Mouse (Mus musculus) midbrain, postnatal 0 days (tissue): ENCODE results near the gene Dlx1. TPM values are rescaled to one million over a fixed set of nuclear protein-coding genes. Genes with fewer than 3 reads are reported as not detected.
A peak's percentile ranks its signal among the peaks of the same experiment; 100 is the strongest.

Experiments
- ATAC-seq: fragments of 200-750 bp; cut with Nextera tagmentation; 2 replicates; pipeline ENCODE4 v1.8.0; 2017; ENCODE audit warnings: moderate number of reproducible peaks, mild to moderate bottlenecking, moderate TSS enrichment, moderate library complexity; ENCODE audit not compliant: low FRiP score
- DNase-seq: peaks from one replicate; pipeline ENCODE4 v3.0.0-alpha.2; 2015; ENCODE audit warnings: low spot score
- H3K27ac ChIP-seq: fragments of 300-500 bp; sonication (generic); 2 replicates; pipeline ENCODE4 v1.5.1; 2014; ENCODE audit warnings: low read depth, mild to moderate bottlenecking, low read length, mixed read lengths
- H3K27me3 ChIP-seq: fragments of 300-500 bp; sonication (generic); 2 replicates; pipeline ENCODE4 v1.6.1; 2014; ENCODE audit warnings: low read length, control low read depth, mixed read lengths; ENCODE audit not compliant: insufficient read depth
- H3K36me3 ChIP-seq: fragments of 300-500 bp; sonication (generic); 2 replicates; pipeline ENCODE4 v1.6.1; 2014; ENCODE audit warnings: low read length, control low read depth, mixed read lengths; ENCODE audit not compliant: insufficient read depth
- H3K4me1 ChIP-seq: fragments of 300-500 bp; sonication (generic); 2 replicates; pipeline ENCODE4 v1.6.1; 2014; ENCODE audit warnings: mild to moderate bottlenecking, control low read depth, antibody characterized with exemption, low read length, mixed read lengths; ENCODE audit not compliant: insufficient read depth
- H3K4me2 ChIP-seq: fragments of 300-500 bp; sonication (generic); 2 replicates; pipeline ENCODE4 v1.6.1; 2014; ENCODE audit warnings: low read depth, mild to moderate bottlenecking, low read length, mixed read lengths; ENCODE audit not compliant: poor library complexity, severe bottlenecking
- H3K4me3 ChIP-seq: fragments of 300-500 bp; sonication (generic); 2 replicates; pipeline ENCODE4 v1.5.1; 2014; ENCODE audit warnings: low read depth, mild to moderate bottlenecking, low read length, moderate library complexity
- H3K9ac ChIP-seq: fragments of 300-500 bp; sonication (generic); replicated peaks from 2 replicates; pipeline ENCODE4 v1.6.1; 2014; ENCODE audit warnings: mild to moderate bottlenecking, low read length, moderate library complexity, mixed read lengths; ENCODE audit not compliant: poor library complexity, severe bottlenecking
- H3K9me3 ChIP-seq: fragments of 300-500 bp; sonication (generic); 2 replicates; pipeline ENCODE4 v1.6.1; 2016; ENCODE audit warnings: low read length, control low read depth
- CTCF ChIP-seq: IDR thresholded peaks from 2 replicates; pipeline ENCODE4 v1.5.1; 2016; ENCODE audit warnings: antibody characterized with exemption, mild to moderate bottlenecking
- WGBS: fragments of 180-500 bp; shearing (Covaris S2); extraction: QIAGEN DNeasy Blood & Tissue Kit; methylation state at CpG from one replicate; pipeline ENCODE4 v1.1.7; 2014; 5-methylcytosine and 5-hydroxymethylcytosine counted together
- polyA plus RNA-seq: library from polyadenylated mRNA; unstranded; fragments of >200 nt; fragmentation: Nextera tagmentation; extraction: Ambion mirVana; gene quantifications from 2 replicates; pipeline ENCODE4 v1.2.1, GENCODE M21; 2015
- total RNA-seq: library from RNA; depleted of rRNA; stranded (reverse); fragments of >200 nt; gene quantifications from 2 replicates; pipeline ENCODE4 v1.2.3, GENCODE M21; 2014

Dlx1 gene
- total and polyA plus RNA-seq, 2 experiments from 2014 or later = 2.8 to 25.5 TPM

- peaks cover 68% of the 10 kb centered on the region for H3K27me3 ChIP-seq
- no peaks in the 10 kb centered on the region for H3K9me3 ChIP-seq
- ATAC-seq = no peak
- 3% methylated on average over 20 of the region's 20 CpGs for WGBS
- H3K27ac ChIP-seq = no peak overlapping the region
- peaks cover 7% of the 10 kb centered on the region; the same call in 1 of the 2 replicates for H3K4me1 ChIP-seq
- no peak overlapping the region for H3K9ac ChIP-seq
- no peaks in the 10 kb centered on the region for H3K36me3 ChIP-seq
- no peak overlapping the region for H3K4me3 ChIP-seq
- no peak overlapping the region for H3K4me2 ChIP-seq
- no peak for DNase-seq
- TF ChIP-seq CTCF = no peak
Measured at GRCm38 (mm10) chr2:71543948-71544347, 16.0 kb downstream of the Dlx1 start.

- WGBS = 1% methylated on average over 59 of the region's 61 CpGs
- Histone ChIP-seq H3K27ac (no peak overlapping the region), H3K4me3 (0 out of 2 replicates have a peak overlapping the region, but pooled peaks have one; percentile 1), H3K9ac (no peak overlapping the region), H3K9me3 (no peaks in the 10 kb centered on the region), H3K27me3 (peaks cover 68% of the 10 kb centered on the region), H3K36me3 (no peaks in the 10 kb centered on the region), H3K4me1 (peaks cover 7% of the 10 kb centered on the region; the same call in 1 of the 2 replicates), H3K4me2 (no peak overlapping the region)
- ATAC-seq (no peak), DNase-seq (no peak)
- no peak for TF ChIP-seq CTCF
Measured at GRCm38 (mm10) chr2:71544391-71545285, 16.7 kb downstream of the Dlx1 start.

DNA sequence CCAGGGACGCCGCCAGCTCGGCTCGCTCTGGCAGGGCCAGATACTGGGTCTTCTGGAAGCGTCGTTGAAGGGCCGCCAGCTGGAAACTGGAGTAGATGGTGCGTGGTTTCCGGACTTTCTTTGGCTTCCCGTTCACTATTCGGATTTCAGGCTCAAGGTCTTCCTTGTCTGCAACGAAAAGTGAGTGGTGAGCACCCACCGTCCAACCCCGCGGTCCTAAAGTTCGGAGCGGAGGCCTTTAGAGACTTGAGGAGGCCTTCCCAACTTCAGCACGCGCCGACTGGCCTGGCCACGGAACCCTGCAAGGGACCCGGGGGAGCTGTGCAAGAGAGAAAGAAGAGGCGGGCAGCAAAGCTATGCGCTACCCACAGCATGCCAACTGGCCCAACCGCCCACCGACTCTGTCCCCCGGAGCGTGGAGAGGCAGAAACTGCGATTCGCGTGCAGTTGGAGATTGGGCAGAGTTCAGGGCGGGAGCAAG is 17.5 kb downstream of the Dlx1 start:
- DNase-seq (no peak), ATAC-seq (no peak)
- H3K9me3 ChIP-seq = no peaks in the 10 kb centered on the region
- no peak overlapping the region for H3K27ac ChIP-seq
- H3K4me1 ChIP-seq = peaks cover 7% of the 10 kb centered on the region; the same call in 1 of the 2 replicates
- H3K36me3 ChIP-seq = no peaks in the 10 kb centered on the region
- no peak for TF ChIP-seq CTCF
- peak overlapping the region; percentile 30; the same call in 1 of the 2 replicates for H3K4me3 ChIP-seq
- no peak overlapping the region for H3K9ac ChIP-seq
- peaks cover 71% of the 10 kb centered on the region for H3K27me3 ChIP-seq
- under 1% methylated on average over 30 of the region's 32 CpGs for WGBS
- H3K4me2 ChIP-seq = peak overlapping the region; percentile 60

- Histone ChIP-seq H3K4me1 (peaks cover 7% of the 10 kb centered on the region; the same call in 1 of the 2 replicates), H3K36me3 (no peaks in the 10 kb centered on the region), H3K27ac (no peak overlapping the region), H3K9me3 (no peaks in the 10 kb centered on the region), H3K9ac (no peak overlapping the region), H3K27me3 (peaks cover 75% of the 10 kb centered on the region), H3K4me3 (peak overlapping the region; percentile 30), H3K4me2 (peak overlapping the region; percentile 60)
- DNase-seq = no peak
- under 1% methylated on average over 50 of the region's 59 CpGs for WGBS
- TF ChIP-seq CTCF = no peak
- 0 out of 2 replicates have a peak, but pooled peaks have one; percentile 6 for ATAC-seq
Measured at GRCm38 (mm10) chr2:71545882-71546639, 18.1 kb downstream of the Dlx1 start.

- Histone ChIP-seq H3K4me2 (peak within 1 kb of the TSS; percentile 60), H3K4me3 (peak within 1 kb of the TSS; percentile 30), H3K27me3 (peaks cover 75% of the 10 kb centered on the region), H3K36me3 (no peaks in the 10 kb centered on the region), H3K27ac (no peak within 1 kb of the TSS), H3K4me1 (peaks cover 7% of the 10 kb centered on the region; the same call in 1 of the 2 replicates), H3K9me3 (no peaks in the 10 kb centered on the region), H3K9ac (no peak within 1 kb of the TSS)
- under 1% methylated on average over 36 of the region's 37 CpGs for WGBS
- ATAC-seq (0 out of 2 replicates have a peak, but pooled peaks have one; percentile 29), DNase-seq (peak; percentile 48)
- TF ChIP-seq CTCF = no peak
Measured at GRCm38 (mm10) chr2:71546640-71547071, 18.7 kb downstream of the Dlx1 start, which contains the start of gene Dlx2. Dlx2 (minus strand) TSS chr2:71546754.
